Mouse (Mus musculus): ENCODE measurements around the gene Abcc12.

GRCm38 (mm10) chr8:86563674-86564073 lies 16.8 kb downstream of the Abcc12 start:
- TF ChIP-seq CTCF (IDR thresholded peaks at IDR 0.05; ENCODE audit: borderline replicate concordance, insufficient read depth, low read length) (no peak), POLR2A (IDR thresholded peaks at IDR 0.05; ENCODE audit: low read depth, low read length) (no peak)
